Mouse (Mus musculus) kidney, adult 8-10 months (tissue): ENCODE data around the gene Morn1.

Experiments
- DNase-seq, 2 experiments: peaks; one replicate each; pipeline ENCODE4 v3.0.0; 2022

Morn1 gene

GRCm38 (mm10) chr4:155120583-155120982, 34.2 kb downstream of the Morn1 start:
- no peak for DNase-seq

GRCm38 (mm10) chr4:155121222-155121621, 34.8 kb downstream of the Morn1 start:
- DNase-seq: no peak

- no peak for DNase-seq
Measured at GRCm38 (mm10) chr4:155121915-155122443, 35.6 kb downstream of the Morn1 start.

GRCm38 (mm10) chr4:155122444-155123040, 36.2 kb downstream of the Morn1 start:
- DNase-seq: no peak

- peak in 1 of 2 experiments; percentile 48 for DNase-seq
Measured at GRCm38 (mm10) chr4:155123868-155124534, 37.6 kb downstream of the Morn1 start.

- no peak for DNase-seq
Measured at GRCm38 (mm10) chr4:155125310-155125709, 38.9 kb downstream of the Morn1 start.

GRCm38 (mm10) chr4:155126194-155126593, 39.8 kb downstream of the Morn1 start:
- DNase-seq: no peak

GRCm38 (mm10) chr4:155126602-155127372, 40.4 kb downstream of the Morn1 start:
- no peak for DNase-seq

GRCm38 (mm10) chr4:155128411-155128810, 42.0 kb downstream of the Morn1 start:
- no peak for DNase-seq

GRCm38 (mm10) chr4:155129132-155129917, 42.9 kb downstream of the Morn1 start:
- DNase-seq: peak in 1 of 2 experiments; percentile 69

GRCm38 (mm10) chr4:155129996-155130395, 43.6 kb downstream of the Morn1 start:
- DNase-seq: no peak

GRCm38 (mm10) chr4:155130616-155131015, 44.2 kb downstream of the Morn1 start:
- no peak for DNase-seq

- DNase-seq: no peak
Measured at GRCm38 (mm10) chr4:155133188-155133587, 46.8 kb downstream of the Morn1 start.

GRCm38 (mm10) chr4:155133658-155134417, 47.5 kb downstream of the Morn1 start:
- DNase-seq: no peak

- no peak for DNase-seq
Measured at GRCm38 (mm10) chr4:155134686-155135172, 48.4 kb downstream of the Morn1 start.

- peak; percentile 85 to 88 for DNase-seq
Measured at GRCm38 (mm10) chr4:155135909-155136585, 49.7 kb downstream of the Morn1 start.

- peak; percentile 93 for DNase-seq
Measured at GRCm38 (mm10) chr4:155137891-155138290, 51.5 kb downstream of the Morn1 start.

- DNase-seq: peak; percentile 60 to 70
Measured at GRCm38 (mm10) chr4:155138451-155138850, 52.1 kb downstream of the Morn1 start.

GRCm38 (mm10) chr4:155139281-155140045, 53.1 kb downstream of the Morn1 start:
- no peak for DNase-seq

GRCm38 (mm10) chr4:155140150-155140549, 53.8 kb downstream of the Morn1 start:
- DNase-seq: no peak
